In genomic region chr11:101188166-101188805, GRCm38 (mm10) we compare ENCODE assay signal across 10 mouse cellular contexts. TPM values are rescaled to one million over a fixed set of nuclear protein-coding genes. Genes with fewer than 3 reads are reported as not detected.
DNase-seq lines count a peak whose midpoint lies in the region; ATAC-seq and TF ChIP-seq lines count a peak whose summit lies in the region.
"Had no signal": no experiment of that assay in that cellular context is flagged by ENCODE, and none has a peak within 500 bp of the region (broad histone marks: within the 10 kb centered on the region; RNA-seq: fewer than 3 reads in every experiment).

No protein-coding gene starts in this region.

- DNase-seq in heart, adult 18-20 months, result no peak
- no peak for DNase-seq in lung, embryonic 14.5 days
- no peak for DNase-seq in lung, postnatal 14 days
- DNase-seq in cerebellum, adult 9-10 months, result peak; percentile 96
- peak; percentile 59 for DNase-seq in midbrain, postnatal 0 days (ENCODE audit: low spot score)
- DNase-seq in embryo, embryonic 9.5 days (ENCODE audit: extremely low spot score), result no peak
- DNase-seq: thymus, postnatal 25 days had no signal

- ATAC-seq in heart, embryonic 12.5 days (ENCODE audit: insufficient number of reproducible peaks, low FRiP score), result no peak
- no peak for ATAC-seq in lung, embryonic 14.5 days (ENCODE audit: insufficient read depth)
- ATAC-seq in midbrain, postnatal 0 days (ENCODE audit: low FRiP score), result no peak
- no peak for ATAC-seq in megakaryocyte-erythroid progenitor cell, adult 5-6 weeks (replicated peaks; ENCODE audit: low FRiP score, low TSS enrichment, poor library complexity, severe bottlenecking)
- ATAC-seq: inflammation-experienced regulatory T-cells, adult 6 months had no signal

- TF ChIP-seq CTCF in lung, embryonic 14.5 days (IDR thresholded peaks at IDR 0.05; ENCODE audit: low read depth), result no peak
- no peak for TF ChIP-seq CTCF in midbrain, postnatal 0 days (IDR thresholded peaks at IDR 0.05)

- WGBS in heart, embryonic 12.5 days, result 78% methylated on average over 11 of the region's 11 CpGs
- WGBS in lung, embryonic 14.5 days, result 74% methylated on average over 11 of the region's 11 CpGs
- 84% methylated on average over 11 of the region's 11 CpGs for WGBS in midbrain, postnatal 0 days

- no peak overlapping the region for H3K27ac ChIP-seq in heart, embryonic 12.5 days (ENCODE audit: poor library complexity, severe bottlenecking)
- H3K27ac ChIP-seq in lung, embryonic 14.5 days (ENCODE audit: low read depth), result peak overlapping the region; percentile 94; the same call in 1 of the 2 replicates
- H3K27ac ChIP-seq in midbrain, postnatal 0 days (ENCODE audit: low read depth, low read length), result no peak overlapping the region

- H3K4me3 ChIP-seq in heart, embryonic 12.5 days, result no peak overlapping the region
- H3K4me3 ChIP-seq in lung, embryonic 14.5 days (ENCODE audit: low read depth, low read length), result no peak overlapping the region
- H3K4me3 ChIP-seq in midbrain, postnatal 0 days (ENCODE audit: low read depth, low read length), result no peak overlapping the region

- H3K4me1 ChIP-seq in heart, embryonic 12.5 days (replicated peaks), result peaks cover 36% of the 10 kb centered on the region
- peaks cover 21% of the 10 kb centered on the region for H3K4me1 ChIP-seq in lung, embryonic 14.5 days (ENCODE audit: insufficient read depth)
- no peaks in the 10 kb centered on the region for H3K4me1 ChIP-seq in midbrain, postnatal 0 days (ENCODE audit: insufficient read depth, low read length)

- 0 out of 2 replicates have a peak, but pooled peaks cover 8% of the 10 kb centered on the region for H3K27me3 ChIP-seq in heart, embryonic 12.5 days (replicated peaks)
- no peaks in the 10 kb centered on the region for H3K27me3 ChIP-seq in lung, embryonic 14.5 days (ENCODE audit: insufficient read depth, low read length)
- H3K27me3 ChIP-seq in midbrain, postnatal 0 days (ENCODE audit: insufficient read depth, low read length), result no peaks in the 10 kb centered on the region

- H3K9me3 ChIP-seq in heart, embryonic 12.5 days (replicated peaks), result no peaks in the 10 kb centered on the region
- H3K9me3 ChIP-seq in lung, embryonic 14.5 days (ENCODE audit: low read depth, low read length), result no peaks in the 10 kb centered on the region
- H3K9me3 ChIP-seq in midbrain, postnatal 0 days (ENCODE audit: low read length), result no peaks in the 10 kb centered on the region

- peaks cover 9% of the 10 kb centered on the region for H3K36me3 ChIP-seq in heart, embryonic 12.5 days
- H3K36me3 ChIP-seq in lung, embryonic 14.5 days (ENCODE audit: insufficient read depth), result peaks cover 3% of the 10 kb centered on the region; the same call in 1 of the 2 replicates
- peaks cover 35% of the 10 kb centered on the region for H3K36me3 ChIP-seq in midbrain, postnatal 0 days (ENCODE audit: insufficient read depth, low read length)

- peak overlapping the region; percentile 22; the same call in 1 of the 2 replicates for H3K9ac ChIP-seq in heart, embryonic 12.5 days
- no peak overlapping the region for H3K9ac ChIP-seq in lung, embryonic 14.5 days
- no peak overlapping the region for H3K9ac ChIP-seq in midbrain, postnatal 0 days (replicated peaks; ENCODE audit: low read length, poor library complexity, severe bottlenecking)

- H3K4me2 ChIP-seq in heart, embryonic 12.5 days, result no peak overlapping the region
- H3K4me2 ChIP-seq in lung, embryonic 14.5 days, result no peak overlapping the region
- no peak overlapping the region for H3K4me2 ChIP-seq in midbrain, postnatal 0 days (ENCODE audit: low read depth, low read length, poor library complexity, severe bottlenecking)

RNA-seq across cellular contexts. Expression of gene Ccr10, which starts 13.0 kb away (rescaled TPM):
- 0.15 and 0.36 TPM in 2 replicates for polyA plus RNA-seq in heart, embryonic 12.5 days (2016; fragmentation: Nextera tagmentation; extraction: Ambion mirVana)
- not detected for total RNA-seq in heart, adult 18-20 months (2021)
- polyA plus RNA-seq in lung, embryonic 14.5 days (2014; fragmentation: Nextera tagmentation; extraction: Ambion mirVana), result 0.11 TPM in 1 of 2 replicates, not detected in the other
- total RNA-seq in midbrain, postnatal 0 days (2014; rRNA removed), result 0.61 and 1.4 TPM in 2 replicates
- 0.75 and 0.83 TPM in 2 replicates for polyA plus RNA-seq in midbrain, postnatal 0 days (2015; fragmentation: Nextera tagmentation; extraction: Ambion mirVana)
- total RNA-seq in megakaryocyte-erythroid progenitor cell, adult 5-6 weeks (2014; fragmentation: Nextera tagmentation), result not detected in 2 replicates
- total RNA-seq in megakaryocyte-erythroid progenitor cell, adult 5-6 weeks (2017), result not detected in 2 replicates

RNA-seq across cellular contexts. Expression of gene Plekhh3, which starts 17.1 kb away (rescaled TPM):
- polyA plus RNA-seq in heart, embryonic 12.5 days (2016; fragmentation: Nextera tagmentation; extraction: Ambion mirVana), result 10.4 and 10.6 TPM in 2 replicates
- total RNA-seq in heart, adult 18-20 months (2021), result 10 to 100 TPM; 12.6 to 12.8 TPM
- 15.9 and 18.0 TPM in 2 replicates for polyA plus RNA-seq in lung, embryonic 14.5 days (2014; fragmentation: Nextera tagmentation; extraction: Ambion mirVana)
- total RNA-seq in midbrain, postnatal 0 days (2014; rRNA removed), result 13.7 and 23.4 TPM in 2 replicates
- 5.8 and 6.2 TPM in 2 replicates for polyA plus RNA-seq in midbrain, postnatal 0 days (2015; fragmentation: Nextera tagmentation; extraction: Ambion mirVana)
- not detected in 2 replicates for total RNA-seq in megakaryocyte-erythroid progenitor cell, adult 5-6 weeks (2014; fragmentation: Nextera tagmentation)
- total RNA-seq in megakaryocyte-erythroid progenitor cell, adult 5-6 weeks (2017), result not detected in 2 replicates
- polyA plus RNA-seq: inflammation-experienced regulatory T-cells, adult 6 months had no signal

RNA-seq across cellular contexts. Expression of gene Cntnap1, which starts 18.0 kb away (rescaled TPM):
- 0.37 and 0.71 TPM in 2 replicates for polyA plus RNA-seq in heart, embryonic 12.5 days (2016; fragmentation: Nextera tagmentation; extraction: Ambion mirVana)
- 1 to 10 TPM; 1.1 to 1.9 TPM for total RNA-seq in heart, adult 18-20 months (2021)
- polyA plus RNA-seq in lung, embryonic 14.5 days (2014; fragmentation: Nextera tagmentation; extraction: Ambion mirVana), result 0.84 and 1.0 TPM in 2 replicates
- 12.5 and 15.0 TPM in 2 replicates for total RNA-seq in midbrain, postnatal 0 days (2014; rRNA removed)
- 3.0 and 3.2 TPM in 2 replicates for polyA plus RNA-seq in midbrain, postnatal 0 days (2015; fragmentation: Nextera tagmentation; extraction: Ambion mirVana)
- total RNA-seq in megakaryocyte-erythroid progenitor cell, adult 5-6 weeks (2014; fragmentation: Nextera tagmentation), result not detected in 2 replicates
- 0.15 TPM in 1 of 2 replicates, not detected in the other for total RNA-seq in megakaryocyte-erythroid progenitor cell, adult 5-6 weeks (2017)

RNA-seq across cellular contexts. Expression of gene Tubg2, which starts 32.6 kb away (rescaled TPM):
- polyA plus RNA-seq in heart, embryonic 12.5 days (2016; fragmentation: Nextera tagmentation; extraction: Ambion mirVana), result 3.3 and 3.6 TPM in 2 replicates
- total RNA-seq in heart, adult 18-20 months (2021), result 1 to 10 TPM; 2.3 to 3.7 TPM
- 2.7 and 4.1 TPM in 2 replicates for polyA plus RNA-seq in lung, embryonic 14.5 days (2014; fragmentation: Nextera tagmentation; extraction: Ambion mirVana)
- 38.4 and 40.6 TPM in 2 replicates for total RNA-seq in midbrain, postnatal 0 days (2014; rRNA removed)
- polyA plus RNA-seq in midbrain, postnatal 0 days (2015; fragmentation: Nextera tagmentation; extraction: Ambion mirVana), result 86.1 and 93.8 TPM in 2 replicates
- not detected in 2 replicates for total RNA-seq in megakaryocyte-erythroid progenitor cell, adult 5-6 weeks (2014; fragmentation: Nextera tagmentation)
- not detected in 2 replicates for total RNA-seq in megakaryocyte-erythroid progenitor cell, adult 5-6 weeks (2017)

RNA-seq across cellular contexts. Expression of gene Ezh1, which starts 38.0 kb away (rescaled TPM):
- polyA plus RNA-seq in heart, embryonic 12.5 days (2016; fragmentation: Nextera tagmentation; extraction: Ambion mirVana), result 14.9 and 16.1 TPM in 2 replicates
- total RNA-seq in heart, adult 18-20 months (2021), result 10 to 100 TPM; 29.8 to 36.4 TPM
- polyA plus RNA-seq in lung, embryonic 14.5 days (2014; fragmentation: Nextera tagmentation; extraction: Ambion mirVana), result 17.4 and 18.9 TPM in 2 replicates
- 26.5 and 40.0 TPM in 2 replicates for total RNA-seq in midbrain, postnatal 0 days (2014; rRNA removed)
- polyA plus RNA-seq in midbrain, postnatal 0 days (2015; fragmentation: Nextera tagmentation; extraction: Ambion mirVana), result 25.4 and 25.9 TPM in 2 replicates
- total RNA-seq in megakaryocyte-erythroid progenitor cell, adult 5-6 weeks (2014; fragmentation: Nextera tagmentation), result 18.2 and 20.6 TPM in 2 replicates
- 13.8 and 20.3 TPM in 2 replicates for total RNA-seq in megakaryocyte-erythroid progenitor cell, adult 5-6 weeks (2017)

Comparison
In these comparisons a context has a peak if more than half of its experiments do, and no peak if none do; other contexts are left out.
1. DNase-seq: peak in cerebellum, adult 9-10 months (single experiment) and midbrain, postnatal 0 days (single experiment); none in heart, adult 18-20 months (0 of 2), lung, embryonic 14.5 days (single experiment), lung, postnatal 14 days (single experiment) and embryo, embryonic 9.5 days (single experiment).
2. RNA of gene Plekhh3, which starts 17.1 kb away (total RNA-seq): 13.7 to 23.4 TPM in midbrain, postnatal 0 days and 12.6 to 12.8 TPM in heart, adult 18-20 months; not detected in megakaryocyte-erythroid progenitor cell, adult 5-6 weeks; every median in the first group is over 10 times any median in the second.